Mouse (Mus musculus): ENCODE measurements at regions not wholly inside any gene's neighbourhood (a gene's known extent, or its start where the extent isn't known, plus 50 kb on each side); places are given as distances from the start of the nearest gene placed in this dataset.

DNA sequence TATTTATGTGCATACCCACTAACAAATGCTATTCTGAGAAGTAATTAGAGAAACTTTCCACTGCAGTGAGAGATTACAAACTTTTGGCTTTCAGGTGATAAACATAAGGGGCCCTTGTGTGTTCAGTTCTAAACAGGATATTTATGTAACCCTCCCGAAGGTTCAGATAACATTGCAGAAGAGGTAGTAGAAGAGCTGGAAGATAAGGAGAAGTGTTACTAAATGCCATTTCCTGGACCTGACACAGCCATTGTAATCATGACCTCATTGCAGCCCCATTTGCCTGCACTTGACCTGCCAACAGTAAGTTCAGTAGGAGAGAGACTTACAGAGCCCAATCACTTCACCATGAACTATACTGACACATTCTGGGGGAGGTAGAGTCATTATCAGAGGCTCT is 405.6 kb downstream of the Sqor start:
- Histone ChIP-seq H3K27me3 (replicated peaks; ENCODE audit: low read depth, poor library complexity, severe bottlenecking) (no peaks in the 10 kb centered on the region), H3K36me3 (replicated peaks) (no peaks in the 10 kb centered on the region), H3K4me1 (no peaks in the 10 kb centered on the region), H3K9me3 (no peaks in the 10 kb centered on the region), H3K4me3 (no peak overlapping the region), H3K27ac (replicated peaks) (no peak overlapping the region)
- 88% methylated on average over 1 of the region's 1 CpGs for WGBS
- no peak for DNase-seq (ENCODE audit: low spot score)

GRCm38 (mm10) chr2:123182208-123182607 is 417.2 kb downstream of the Sqor start:
- Histone ChIP-seq H3K4me3 (no peak overlapping the region), H3K9me3 (no peaks in the 10 kb centered on the region), H3K4me1 (no peaks in the 10 kb centered on the region), H3K36me3 (replicated peaks) (no peaks in the 10 kb centered on the region), H3K27ac (replicated peaks) (no peak overlapping the region), H3K27me3 (replicated peaks; ENCODE audit: low read depth, poor library complexity, severe bottlenecking) (no peaks in the 10 kb centered on the region)
- DNase-seq (ENCODE audit: low spot score) = no peak

DNA sequence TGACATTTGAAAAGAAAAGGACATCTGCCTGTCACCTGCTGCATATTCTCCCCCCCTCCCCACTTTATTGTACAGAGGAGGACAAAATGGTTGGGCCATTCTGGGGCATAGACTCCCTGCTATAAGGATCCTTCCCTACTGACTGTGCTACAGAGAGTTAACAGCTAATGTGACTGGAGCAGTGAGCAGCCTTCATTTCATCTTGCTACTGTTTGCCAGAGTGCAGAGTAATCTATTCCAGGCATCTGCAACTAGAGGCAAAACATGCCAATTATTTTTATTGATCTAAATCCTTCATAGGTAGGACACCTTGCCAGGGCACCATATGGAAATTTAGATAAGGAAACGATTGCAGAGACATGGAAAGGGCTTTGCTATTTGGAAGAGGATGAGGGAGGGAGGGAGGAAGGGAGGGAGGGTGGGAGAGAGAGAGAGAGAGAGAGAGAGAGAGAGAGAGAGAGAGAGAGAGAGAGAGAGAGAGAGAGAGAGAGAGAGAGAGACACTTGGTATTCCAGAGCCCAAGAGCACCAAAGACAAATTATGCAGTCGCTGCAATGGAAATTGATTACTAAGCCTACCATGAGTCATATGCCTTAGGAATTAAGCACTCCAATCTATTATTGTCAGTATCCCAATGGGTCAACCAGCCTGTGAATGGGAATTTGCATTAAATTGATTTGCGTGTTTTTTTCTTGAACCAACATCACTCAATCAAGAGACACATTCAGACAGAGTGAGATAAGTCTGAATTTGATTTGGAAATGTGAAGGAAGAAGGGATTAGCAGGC is 426.0 kb downstream of the Sqor start:
- WGBS = 73% methylated on average over 3 of the region's 3 CpGs
- H3K4me1 ChIP-seq = no peaks in the 10 kb centered on the region
- no peak for DNase-seq (ENCODE audit: low spot score)

DNA sequence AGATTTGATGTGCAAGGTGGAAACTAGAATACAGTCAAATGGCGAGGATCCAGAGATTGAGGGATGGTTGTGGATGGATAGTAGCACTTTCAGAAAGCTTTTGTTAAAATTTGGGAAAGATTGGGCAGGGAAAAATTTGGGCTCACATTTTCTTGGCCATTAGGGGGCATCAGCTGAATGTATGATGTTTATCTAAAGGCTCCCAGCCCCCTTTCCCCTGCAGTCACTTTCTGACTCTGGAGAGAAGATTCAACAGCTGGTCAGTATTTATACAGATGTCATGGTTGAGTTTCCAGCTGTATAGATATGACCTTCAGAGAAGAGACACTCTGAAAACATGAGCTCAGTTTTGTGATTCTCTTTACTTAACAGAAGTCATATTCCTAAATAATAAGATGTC is 429.5 kb downstream of the Sqor start:
- Histone ChIP-seq H3K36me3 (replicated peaks) (no peaks in the 10 kb centered on the region), H3K27me3 (replicated peaks; ENCODE audit: low read depth, poor library complexity, severe bottlenecking) (no peaks in the 10 kb centered on the region), H3K9me3 (no peaks in the 10 kb centered on the region), H3K4me1 (no peaks in the 10 kb centered on the region), H3K4me3 (no peak overlapping the region), H3K27ac (replicated peaks) (no peak overlapping the region)
- WGBS = 38% methylated on average over 1 of the region's 1 CpGs
- no peak for DNase-seq (ENCODE audit: low spot score)

More for the DNA sequence above, 426.0 kb downstream of the Sqor start:
- H3K4me3 ChIP-seq = no peak overlapping the region
- no peak overlapping the region for H3K27ac ChIP-seq (replicated peaks)
- no peaks in the 10 kb centered on the region for H3K27me3 ChIP-seq (replicated peaks; ENCODE audit: low read depth, poor library complexity, severe bottlenecking)
- H3K36me3 ChIP-seq (replicated peaks) = no peaks in the 10 kb centered on the region
- H3K9me3 ChIP-seq = no peaks in the 10 kb centered on the region

All from embryonic facial prominence, embryonic 10.5 days (tissue).